In genomic region chr11:5898531-5898930, GRCm38 (mm10) we compare ENCODE assay signal across 10 mouse cellular contexts. TPM values are rescaled to one million over a fixed set of nuclear protein-coding genes. Genes with fewer than 3 reads are reported as not detected.
A peak's percentile ranks its signal among the peaks of the same experiment; 100 is the strongest.
DNase-seq lines count a peak whose midpoint lies in the region; ATAC-seq and TF ChIP-seq lines count a peak whose summit lies in the region.
"Had no signal": no experiment of that assay in that cellular context is flagged by ENCODE, and none has a peak within 500 bp of the region (broad histone marks: within the 10 kb centered on the region; RNA-seq: fewer than 3 reads in every experiment).

Gene Myl7 (minus strand): TSS chr11:5898782.

- H3K27ac ChIP-seq in hindbrain, embryonic 10.5 days: peak within 1 kb of the TSS; percentile 72
- H3K27ac ChIP-seq in hindbrain, embryonic 12.5 days: no peak within 1 kb of the TSS
- H3K27ac ChIP-seq in thymus, adult 2 months (ENCODE audit: control insufficient read depth, insufficient read depth, low read length): no peak within 1 kb of the TSS
- H3K27ac ChIP-seq in limb, embryonic 10.5 days: peak within 1 kb of the TSS; percentile 4; the same call in 1 of the 2 replicates

- no peak for TF ChIP-seq POLR2A in thymus, adult 2 months (IDR thresholded peaks at IDR 0.05; ENCODE audit: control insufficient read depth, extremely low read depth, insufficient read depth, low read length, poor library complexity)

- ATAC-seq in hindbrain, embryonic 12.5 days (ENCODE audit: low FRiP score): no peak
- ATAC-seq in erythroid progenitor cell, adult 5-6 weeks (replicated peaks; ENCODE audit: low FRiP score, poor library complexity, severe bottlenecking): no peak

- TF ChIP-seq CTCF in thymus, adult 2 months (IDR thresholded peaks at IDR 0.05; ENCODE audit: borderline replicate concordance, control insufficient read depth, extremely low read depth, insufficient read depth, low read length, poor library complexity): no peak

- no peaks in the 10 kb centered on the region for H3K9me3 ChIP-seq in hindbrain, embryonic 10.5 days
- no peaks in the 10 kb centered on the region for H3K9me3 ChIP-seq in hindbrain, embryonic 12.5 days (replicated peaks)
- no peaks in the 10 kb centered on the region for H3K9me3 ChIP-seq in limb, embryonic 10.5 days (replicated peaks)

- no peak for DNase-seq in hindbrain, embryonic 10.5 days (ENCODE audit: low spot score)
- no peak for DNase-seq in thymus, adult 2 months
- no peak for DNase-seq in thymus, postnatal 14 days
- no peak for DNase-seq in limb, embryonic 10.5 days (ENCODE audit: low spot score)
- no peak for DNase-seq in cerebellum, adult 8-10 months
- no peak for DNase-seq in gastrocnemius, adult 18-20 months (ENCODE audit: low spot score)
- DNase-seq: lung, adult 18-20 months had no signal

- H3K27me3 ChIP-seq in hindbrain, embryonic 10.5 days (ENCODE audit: insufficient read depth, poor library complexity, severe bottlenecking): peaks cover 72% of the 10 kb centered on the region
- peaks cover 36% of the 10 kb centered on the region for H3K27me3 ChIP-seq in hindbrain, embryonic 12.5 days
- no peaks in the 10 kb centered on the region for H3K27me3 ChIP-seq in thymus, adult 2 months (ENCODE audit: control insufficient read depth, insufficient read depth, low read length)
- H3K27me3 ChIP-seq in limb, embryonic 10.5 days (ENCODE audit: low read depth, poor library complexity, severe bottlenecking): peaks cover 79% of the 10 kb centered on the region

- no peak within 1 kb of the TSS for H3K9ac ChIP-seq in hindbrain, embryonic 12.5 days

- H3K4me2 ChIP-seq in hindbrain, embryonic 12.5 days (replicated peaks): no peak within 1 kb of the TSS

- peaks cover 76% of the 10 kb centered on the region for H3K4me1 ChIP-seq in hindbrain, embryonic 10.5 days (replicated peaks)
- H3K4me1 ChIP-seq in hindbrain, embryonic 12.5 days: peaks cover 38% of the 10 kb centered on the region
- H3K4me1 ChIP-seq in thymus, adult 2 months (replicated peaks; ENCODE audit: control insufficient read depth, insufficient read depth, low read length): peaks cover 5% of the 10 kb centered on the region; the same call in 1 of the 2 replicates
- H3K4me1 ChIP-seq in limb, embryonic 10.5 days: peaks cover 45% of the 10 kb centered on the region

- 70% methylated on average over 5 of the region's 5 CpGs for WGBS in hindbrain, embryonic 10.5 days
- WGBS in hindbrain, embryonic 12.5 days: 70% methylated on average over 5 of the region's 5 CpGs
- 82% methylated on average over 5 of the region's 5 CpGs for WGBS in thymus, adult 2 months
- 49% methylated on average over 5 of the region's 5 CpGs for WGBS in limb, embryonic 10.5 days

- H3K4me3 ChIP-seq in hindbrain, embryonic 10.5 days: peak within 1 kb of the TSS; percentile 31
- no peak within 1 kb of the TSS for H3K4me3 ChIP-seq in hindbrain, embryonic 12.5 days
- no peak within 1 kb of the TSS for H3K4me3 ChIP-seq in thymus, adult 2 months (ENCODE audit: control insufficient read depth, insufficient read depth, low read length)
- peak within 1 kb of the TSS; percentile 12; the same call in 1 of the 2 replicates for H3K4me3 ChIP-seq in limb, embryonic 10.5 days

- no peaks in the 10 kb centered on the region for H3K36me3 ChIP-seq in hindbrain, embryonic 10.5 days
- H3K36me3 ChIP-seq in hindbrain, embryonic 12.5 days: no peaks in the 10 kb centered on the region
- no peaks in the 10 kb centered on the region for H3K36me3 ChIP-seq in thymus, adult 2 months (ENCODE audit: control insufficient read depth, insufficient read depth, low read length)
- no peaks in the 10 kb centered on the region for H3K36me3 ChIP-seq in limb, embryonic 10.5 days

RNA-seq across cellular contexts. Expression of gene Myl7, which starts in this region (rescaled TPM):
- 2.6 and 14.6 TPM in 2 replicates for polyA plus RNA-seq in hindbrain, embryonic 10.5 days (2016; fragmentation: Nextera tagmentation; extraction: Ambion mirVana)
- polyA plus RNA-seq in hindbrain, embryonic 12.5 days (2016; fragmentation: Nextera tagmentation; extraction: Ambion mirVana): 1.1 and 1.7 TPM in 2 replicates
- 19.3 and 68.0 TPM in 2 replicates for polyA plus RNA-seq in thymus, adult 2 months (2012; rRNA removed)
- 6.8 and 8.0 TPM in 2 replicates for polyA plus RNA-seq in limb, embryonic 10.5 days (2016; fragmentation: Nextera tagmentation; extraction: Ambion mirVana)
- total RNA-seq in gastrocnemius, adult 18-20 months (2021): not detected
- total RNA-seq in erythroid progenitor cell, adult 5-6 weeks (2015; ENCODE audit: low replicate concordance): not detected in 2 replicates
- total RNA-seq in erythroid progenitor cell, adult 5-6 weeks (2017; ENCODE audit: low replicate concordance): not detected in 2 replicates
- total RNA-seq: gastrocnemius, postnatal 4 days had no signal

Comparison
In these comparisons a context has a peak if more than half of its experiments do, and no peak if none do; other contexts are left out.
1. H3K27ac ChIP-seq: peak in hindbrain, embryonic 10.5 days (single experiment) and limb, embryonic 10.5 days (single experiment); none in hindbrain, embryonic 12.5 days (single experiment) and thymus, adult 2 months (single experiment).
2. H3K4me3 ChIP-seq: peak in hindbrain, embryonic 10.5 days (single experiment) and limb, embryonic 10.5 days (single experiment); none in hindbrain, embryonic 12.5 days (single experiment) and thymus, adult 2 months (single experiment).